Mouse (Mus musculus) kidney, postnatal 25 days (tissue): ENCODE results near the gene Mob3c.

Experiments used
- DNase-seq, 2 experiments: peaks; one replicate each; pipeline ENCODE4 v3.0.0; 2021; ENCODE audit warnings: mixed read lengths in 2 of 2

Mob3c gene

DNA sequence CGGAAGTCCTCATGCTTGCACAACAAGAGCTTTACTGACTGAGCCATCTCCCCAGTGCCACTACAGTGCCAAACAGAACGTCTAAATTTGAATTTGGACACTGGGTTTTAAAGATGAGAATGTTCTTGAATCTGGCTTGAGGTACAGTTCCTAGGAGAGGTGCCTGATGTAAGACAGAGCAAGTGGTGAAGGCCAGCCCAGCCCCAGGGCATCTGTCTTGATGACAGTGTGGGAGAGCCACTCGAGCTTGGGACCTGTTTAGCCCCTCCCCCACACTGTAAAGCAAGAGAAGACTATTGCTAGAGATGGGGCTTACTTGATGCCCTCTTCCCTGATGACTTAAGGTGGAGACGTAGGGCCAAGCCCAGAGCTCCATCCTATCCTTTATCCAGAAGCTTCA lies 54.3 kb downstream of the Mob3c start:
- no peak for DNase-seq

DNA sequence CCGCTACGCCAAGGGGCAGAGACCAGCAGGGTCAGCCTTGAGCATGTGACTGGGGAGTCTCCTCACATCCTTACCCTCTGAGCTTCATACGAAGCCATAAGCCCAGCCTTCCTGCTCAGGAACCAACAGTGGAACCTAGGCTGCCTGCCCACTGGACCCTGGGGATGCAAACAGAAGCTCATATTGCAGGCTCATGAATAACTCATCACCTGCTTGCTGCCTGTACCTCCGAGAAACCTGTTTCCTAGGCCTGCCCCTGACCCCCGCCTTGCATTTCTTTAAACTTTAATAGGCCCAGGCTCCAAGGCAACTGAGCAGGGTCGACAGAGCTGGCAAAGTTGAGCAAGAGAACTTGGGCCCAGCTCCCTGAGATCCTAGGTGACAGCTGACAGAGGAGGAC lies 56.1 kb downstream of the Mob3c start, which contains the start of gene Kncn:
Kncn (plus strand) TSS at position 379 of the 400 bp plus-strand sequence.
- DNase-seq = peak; percentile 14 to 61
